In genomic region chr12:107361606-107362005, GRCm38 (mm10) we compare ENCODE assay signal across 14 mouse cellular contexts.
"Had no signal": no experiment of that assay in that cellular context is flagged by ENCODE, and none has a peak within 500 bp of the region (broad histone marks: within the 10 kb centered on the region; RNA-seq: fewer than 3 reads in every experiment).

No protein-coding gene starts in this region.

- H3K4me2 ChIP-seq: intestine, embryonic 15.5 days; liver, embryonic 12.5 days; lung, embryonic 15.5 days; neural tube, embryonic 12.5 days had no signal

- H3K27ac ChIP-seq: intestine, embryonic 15.5 days; left cerebral cortex, adult 2 months; limb, embryonic 10.5 days; liver, embryonic 12.5 days; lung, embryonic 15.5 days; midbrain, embryonic 10.5 days; neural tube, embryonic 12.5 days; stomach, postnatal 0 days had no signal

- DNase-seq: kidney, adult 18-20 months; kidney, postnatal 10 days; kidney, postnatal 4 days; midbrain, embryonic 14.5 days; right cerebral cortex, postnatal 14 days had no signal

- H3K9ac ChIP-seq: intestine, embryonic 15.5 days; liver, embryonic 12.5 days; lung, embryonic 15.5 days; neural tube, embryonic 12.5 days had no signal

- H3K4me1 ChIP-seq: intestine, embryonic 15.5 days; limb, embryonic 10.5 days; liver, embryonic 12.5 days; lung, embryonic 15.5 days; neural tube, embryonic 12.5 days had no signal

- H3K4me3 ChIP-seq: intestine, embryonic 15.5 days; left cerebral cortex, adult 2 months; limb, embryonic 10.5 days; liver, embryonic 12.5 days; lung, embryonic 15.5 days; midbrain, embryonic 10.5 days; myocyte; neural tube, embryonic 12.5 days had no signal

- H3K36me3 ChIP-seq: intestine, embryonic 15.5 days; limb, embryonic 10.5 days; liver, embryonic 12.5 days; lung, embryonic 15.5 days; midbrain, embryonic 10.5 days; neural tube, embryonic 12.5 days had no signal

- H3K27me3 ChIP-seq: intestine, embryonic 15.5 days; liver, embryonic 12.5 days; lung, embryonic 15.5 days; neural tube, embryonic 12.5 days had no signal

- H3K9me3 ChIP-seq: intestine, embryonic 15.5 days; limb, embryonic 10.5 days; liver, embryonic 12.5 days; lung, embryonic 15.5 days; midbrain, embryonic 10.5 days; neural tube, embryonic 12.5 days had no signal

- ATAC-seq: intestine, embryonic 15.5 days; liver, embryonic 12.5 days had no signal
